ENCODE assay signal across 18 mouse cellular contexts in genomic region chr4:129147552-129148103, GRCm38 (mm10). TPM values are rescaled to one million over a fixed set of nuclear protein-coding genes. Genes with fewer than 3 reads are reported as not detected.
DNase-seq lines count a peak whose midpoint lies in the region; ATAC-seq and TF ChIP-seq lines count a peak whose summit lies in the region.
"Had no signal": no experiment of that assay in that cellular context is flagged by ENCODE, and none has a peak within 500 bp of the region (broad histone marks: within the 10 kb centered on the region; RNA-seq: fewer than 3 reads in every experiment).

No protein-coding gene starts in this region.

- H3K9ac ChIP-seq in kidney, embryonic 14.5 days (ENCODE audit: low read depth, low read length): no peak overlapping the region
- no peak overlapping the region for H3K9ac ChIP-seq in lung, embryonic 16.5 days (ENCODE audit: low read length)
- H3K9ac ChIP-seq: forebrain, embryonic 15.5 days; liver, embryonic 13.5 days had no signal

- no peak for TF ChIP-seq POLR2A in lung, adult 2 months (IDR thresholded peaks at IDR 0.05; ENCODE audit: borderline replicate concordance, extremely low read depth, low read depth, low read length)

- peaks cover 41% of the 10 kb centered on the region for H3K36me3 ChIP-seq in kidney, embryonic 14.5 days (ENCODE audit: control insufficient read depth, insufficient read depth, low read length)
- H3K36me3 ChIP-seq in lung, embryonic 16.5 days (ENCODE audit: control insufficient read depth, insufficient read depth, low read length): peaks cover 20% of the 10 kb centered on the region

- no peak overlapping the region for H3K4me2 ChIP-seq in kidney, embryonic 14.5 days (replicated peaks; ENCODE audit: low read depth, low read length)
- H3K4me2 ChIP-seq in lung, embryonic 16.5 days (ENCODE audit: low read depth, low read length): no peak overlapping the region
- H3K4me2 ChIP-seq: forebrain, embryonic 15.5 days; liver, embryonic 13.5 days had no signal

- H3K27me3 ChIP-seq in kidney, embryonic 14.5 days (ENCODE audit: control insufficient read depth, insufficient read depth, low read length): no peaks in the 10 kb centered on the region
- H3K27me3 ChIP-seq in lung, embryonic 16.5 days (ENCODE audit: control insufficient read depth, insufficient read depth, low read depth, low read length): no peaks in the 10 kb centered on the region
- H3K27me3 ChIP-seq: CH12.LX; forebrain, embryonic 15.5 days; liver, embryonic 13.5 days had no signal

- no peaks in the 10 kb centered on the region for H3K9me3 ChIP-seq in kidney, embryonic 14.5 days (ENCODE audit: control insufficient read depth, low read length)
- no peaks in the 10 kb centered on the region for H3K9me3 ChIP-seq in lung, embryonic 16.5 days (ENCODE audit: control insufficient read depth, low read length)
- H3K9me3 ChIP-seq: forebrain, embryonic 15.5 days; liver, embryonic 13.5 days had no signal

- H3K27ac ChIP-seq in kidney, embryonic 14.5 days (ENCODE audit: low read depth, low read length): peak overlapping the region; percentile 43; the same call in 1 of the 2 replicates
- H3K27ac ChIP-seq in lung, embryonic 16.5 days (ENCODE audit: low read length): peak overlapping the region; percentile 23
- H3K27ac ChIP-seq: forebrain, embryonic 15.5 days; liver, embryonic 13.5 days; macrophage had no signal

- no peak overlapping the region for H3K4me3 ChIP-seq in kidney, embryonic 14.5 days (ENCODE audit: low read length)
- H3K4me3 ChIP-seq in lung, embryonic 16.5 days (ENCODE audit: low read length): no peak overlapping the region
- no peak overlapping the region for H3K4me3 ChIP-seq in lung, adult 2 months (replicated peaks; ENCODE audit: extremely low read depth, low read depth, low read length)
- H3K4me3 ChIP-seq: erythroblast, embryonic 14.5 days; forebrain, embryonic 15.5 days; liver, embryonic 13.5 days had no signal

- H3K4me1 ChIP-seq in kidney, embryonic 14.5 days (ENCODE audit: control insufficient read depth, insufficient read depth, low read length): no peaks in the 10 kb centered on the region
- peaks cover 2% of the 10 kb centered on the region; the same call in 1 of the 2 replicates for H3K4me1 ChIP-seq in lung, embryonic 16.5 days (replicated peaks; ENCODE audit: control insufficient read depth, insufficient read depth, low read length)
- no peaks in the 10 kb centered on the region for H3K4me1 ChIP-seq in lung, adult 2 months (ENCODE audit: control insufficient read depth, insufficient read depth, low read length)

- peak; percentile 89 for DNase-seq in heart, adult 11 months
- no peak for DNase-seq in heart, adult 9 months (ENCODE audit: low spot score in 2 of 2)
- no peak for DNase-seq in kidney, adult 8-10 months
- no peak for DNase-seq in lung, adult 2 months
- peak; percentile 71 for DNase-seq in brain, adult 2 months (ENCODE audit: low read depth, low spot score)
- DNase-seq in adrenal gland, adult 2 months: no peak
- DNase-seq: cerebellum, postnatal 25 days; gastrocnemius, postnatal 36 days; liver, embryonic 13.5 days had no signal

- TF ChIP-seq CTCF in lung, adult 2 months (IDR thresholded peaks at IDR 0.05; ENCODE audit: insufficient read depth, low read length): no peak

- 65% methylated on average over 13 of the region's 13 CpGs for WGBS in kidney, embryonic 14.5 days
- WGBS in lung, embryonic 16.5 days: 68% methylated on average over 13 of the region's 13 CpGs
- 83% methylated on average over 13 of the region's 13 CpGs for WGBS in lung, adult 2 months

- no peak for ATAC-seq in kidney, embryonic 14.5 days (ENCODE audit: low FRiP score, low TSS enrichment)
- ATAC-seq in lung, embryonic 16.5 days (ENCODE audit: low read depth): peak; percentile 82
- ATAC-seq: forebrain, embryonic 15.5 days; midbrain, embryonic 16.5 days had no signal

RNA-seq across cellular contexts. Expression of gene Fndc5, which starts 10.8 kb away (rescaled TPM):
- 4.3 and 5.7 TPM in 2 replicates for polyA plus RNA-seq in kidney, embryonic 14.5 days (2014; fragmentation: Nextera tagmentation; extraction: Ambion mirVana)
- polyA plus RNA-seq in lung, embryonic 16.5 days (2015; fragmentation: Nextera tagmentation; extraction: Ambion mirVana): 2.2 and 2.9 TPM in 2 replicates
- polyA plus RNA-seq in lung, adult 2 months (2012; rRNA removed): 4.5 and 5.5 TPM in 2 replicates
- total RNA-seq in adrenal gland, adult 2 months (2021): 1 to 10 TPM; 3.1 to 7.4 TPM
- 2.6 and 5.7 TPM in 2 replicates for polyA plus RNA-seq in adrenal gland, adult 2 months (2012; rRNA removed)
- polyA plus RNA-seq: macrophage had no signal

RNA-seq across cellular contexts. Expression of gene Hpca, which starts 25.8 kb away (rescaled TPM):
- polyA plus RNA-seq in kidney, embryonic 14.5 days (2014; fragmentation: Nextera tagmentation; extraction: Ambion mirVana): 0.83 TPM in 2 replicates
- 2.6 and 2.8 TPM in 2 replicates for polyA plus RNA-seq in lung, embryonic 16.5 days (2015; fragmentation: Nextera tagmentation; extraction: Ambion mirVana)
- polyA plus RNA-seq in lung, adult 2 months (2012; rRNA removed): 0.23 TPM in 1 of 2 replicates, not detected in the other
- 1 to 10 TPM in 1 of 2 experiments, under 1 TPM in 1; 0.66 to 1.1 TPM for total RNA-seq in adrenal gland, adult 2 months (2021)
- 1.4 and 2.6 TPM in 2 replicates for polyA plus RNA-seq in adrenal gland, adult 2 months (2012; rRNA removed)
- total RNA-seq: gastrocnemius, postnatal 36 days had no signal
- polyA plus RNA-seq: erythroblast, embryonic 14.5 days; macrophage had no signal

RNA-seq across cellular contexts. Expression of gene S100pbp, which starts 41.9 kb away (rescaled TPM):
- 17.3 and 28.9 TPM in 2 replicates for polyA plus RNA-seq in kidney, embryonic 14.5 days (2014; fragmentation: Nextera tagmentation; extraction: Ambion mirVana)
- polyA plus RNA-seq in lung, embryonic 16.5 days (2015; fragmentation: Nextera tagmentation; extraction: Ambion mirVana): 15.4 and 15.8 TPM in 2 replicates
- polyA plus RNA-seq in lung, adult 2 months (2012; rRNA removed): 8.5 and 10.5 TPM in 2 replicates
- 10 to 100 TPM; 21.1 to 21.4 TPM for total RNA-seq in adrenal gland, adult 2 months (2021)
- 6.4 and 7.5 TPM in 2 replicates for polyA plus RNA-seq in adrenal gland, adult 2 months (2012; rRNA removed)

RNA-seq across cellular contexts. Expression of gene Yars, which starts 41.9 kb away (rescaled TPM):
- polyA plus RNA-seq in kidney, embryonic 14.5 days (2014; fragmentation: Nextera tagmentation; extraction: Ambion mirVana): 68.4 and 92.6 TPM in 2 replicates
- polyA plus RNA-seq in lung, embryonic 16.5 days (2015; fragmentation: Nextera tagmentation; extraction: Ambion mirVana): 58.5 and 61.2 TPM in 2 replicates
- 9.0 and 15.4 TPM in 2 replicates for polyA plus RNA-seq in lung, adult 2 months (2012; rRNA removed)
- 10 to 100 TPM; 84.8 to 98.6 TPM for total RNA-seq in adrenal gland, adult 2 months (2021)
- polyA plus RNA-seq in adrenal gland, adult 2 months (2012; rRNA removed): 7.2 and 11.2 TPM in 2 replicates

RNA-seq across cellular contexts. Expression of gene Tmem54, which starts 42.3 kb away (rescaled TPM):
- 8.5 and 10.0 TPM in 2 replicates for polyA plus RNA-seq in kidney, embryonic 14.5 days (2014; fragmentation: Nextera tagmentation; extraction: Ambion mirVana)
- 16.3 and 17.7 TPM in 2 replicates for polyA plus RNA-seq in lung, embryonic 16.5 days (2015; fragmentation: Nextera tagmentation; extraction: Ambion mirVana)
- 5.8 and 39.0 TPM in 2 replicates for polyA plus RNA-seq in lung, adult 2 months (2012; rRNA removed)
- total RNA-seq in adrenal gland, adult 2 months (2021): not detected
- polyA plus RNA-seq in adrenal gland, adult 2 months (2012; rRNA removed): not detected in 2 replicates
- total RNA-seq: adrenal gland, adult 18-20 months; CH12.LX; gastrocnemius, postnatal 36 days; left cerebral cortex, adult 8-10 months had no signal
- polyA plus RNA-seq: erythroblast, embryonic 14.5 days; forebrain, embryonic 15.5 days; macrophage; midbrain, embryonic 16.5 days had no signal

Comparison
In these comparisons a context has a peak if more than half of its experiments do, and no peak if none do; other contexts are left out.
1. DNase-seq: peak in heart, adult 11 months (single experiment) and brain, adult 2 months (single experiment); none in heart, adult 9 months (0 of 2), kidney, adult 8-10 months (0 of 2), lung, adult 2 months (single experiment) and adrenal gland, adult 2 months (single experiment).